13 mouse cellular contexts compared by ENCODE assay signal in genomic region chr3:81661620-81662019, GRCm38 (mm10).
DNase-seq lines count a peak whose midpoint lies in the region; ATAC-seq lines count a peak whose summit lies in the region.
"Had no signal": no experiment of that assay in that cellular context is flagged by ENCODE, and none has a peak within 500 bp of the region (broad histone marks: within the 10 kb centered on the region; RNA-seq: fewer than 3 reads in every experiment).

No protein-coding gene starts in this region.

- no peak overlapping the region for H3K4me3 ChIP-seq in forebrain, embryonic 14.5 days (ENCODE audit: low read depth, low read length)
- H3K4me3 ChIP-seq: left cerebral cortex, adult 2 months had no signal

- WGBS in forebrain, embryonic 14.5 days = 0% methylated on average over 1 of the region's 1 CpGs

- peak; percentile 75 for ATAC-seq in forebrain, embryonic 14.5 days

- no peaks in the 10 kb centered on the region for H3K27me3 ChIP-seq in forebrain, embryonic 14.5 days (replicated peaks; ENCODE audit: control insufficient read depth, insufficient read depth, low read length)

- peak; percentile 5 for DNase-seq in layer of hippocampus, adult 9-11 months
- no peak for DNase-seq in layer of hippocampus, adult 9-10 months (ENCODE audit: low spot score)
- DNase-seq in forebrain, embryonic 14.5 days (ENCODE audit: low spot score) = peak; percentile 70
- DNase-seq in mesoderm, embryonic 11.5 days (ENCODE audit: low read depth, low spot score) = peak; percentile 80
- DNase-seq in retina, embryonic 14.5 days (ENCODE audit: low spot score) = peak; percentile 66
- DNase-seq in kidney, adult 8-10 months = no peak
- DNase-seq in frontal cortex, postnatal 10 days (ENCODE audit: low spot score in 2 of 2) = no peak
- no peak for DNase-seq in urinary bladder, postnatal 10 days (ENCODE audit: low spot score)
- DNase-seq: B cell, adult 2 months; cerebellum, adult 11-12 months; kidney, adult 18-20 months; lung, postnatal 14 days had no signal

- peaks cover 7% of the 10 kb centered on the region for H3K4me1 ChIP-seq in forebrain, embryonic 14.5 days (ENCODE audit: control insufficient read depth, insufficient read depth, low read length)

- H3K9me3 ChIP-seq in forebrain, embryonic 14.5 days (replicated peaks; ENCODE audit: control insufficient read depth, low read length) = no peaks in the 10 kb centered on the region

- no peaks in the 10 kb centered on the region for H3K36me3 ChIP-seq in forebrain, embryonic 14.5 days (ENCODE audit: control insufficient read depth, insufficient read depth, low read length)

- no peak overlapping the region for H3K4me2 ChIP-seq in forebrain, embryonic 14.5 days (ENCODE audit: low read length)

- no peak overlapping the region for H3K9ac ChIP-seq in forebrain, embryonic 14.5 days (ENCODE audit: low read length)

- no peak overlapping the region for H3K27ac ChIP-seq in forebrain, embryonic 14.5 days (ENCODE audit: low read depth, low read length)
- H3K27ac ChIP-seq: left cerebral cortex, adult 2 months had no signal

Comparison
In these comparisons a context has a peak if more than half of its experiments do, and no peak if none do; other contexts are left out.
1. DNase-seq: peak in layer of hippocampus, adult 9-11 months (single experiment), forebrain, embryonic 14.5 days (single experiment), mesoderm, embryonic 11.5 days (single experiment) and retina, embryonic 14.5 days (single experiment); none in layer of hippocampus, adult 9-10 months (single experiment), kidney, adult 8-10 months (0 of 2), frontal cortex, postnatal 10 days (0 of 2) and urinary bladder, postnatal 10 days (single experiment).